Mouse (Mus musculus) lung, postnatal 0 days (tissue): ENCODE results near the gene Tarbp1. TPM values are rescaled to one million over a fixed set of nuclear protein-coding genes. Genes with fewer than 3 reads are reported as not detected.

Experiments used
- ATAC-seq: fragments of 200-750 bp; cut with Nextera tagmentation; 2 replicates; pipeline ENCODE4 v1.8.0; 2017; ENCODE audit warnings: moderate library complexity
- DNase-seq: peaks from one replicate; pipeline ENCODE4 v3.0.0-alpha.2; 2016; ENCODE audit warnings: low spot score
- H3K27ac ChIP-seq: fragments of 300-500 bp; sonication (generic); 2 replicates; pipeline ENCODE4 v1.5.1; 2014; ENCODE audit warnings: antibody characterized with exemption, mild to moderate bottlenecking, low read length, mixed read lengths
- H3K27me3 ChIP-seq: fragments of 300-500 bp; sonication (generic); replicated peaks from 2 replicates; pipeline ENCODE4 v1.6.1; 2014; ENCODE audit warnings: low read length, mixed read lengths; ENCODE audit not compliant: insufficient read depth
- H3K36me3 ChIP-seq: fragments of 300-500 bp; sonication (generic); 2 replicates; pipeline ENCODE4 v1.6.1; 2014; ENCODE audit warnings: low read length, mixed read lengths; ENCODE audit not compliant: insufficient read depth
- H3K4me1 ChIP-seq: fragments of 300-500 bp; sonication (generic); 2 replicates; pipeline ENCODE4 v1.6.1; 2014; ENCODE audit warnings: antibody characterized with exemption, low read depth, low read length, mixed read lengths; ENCODE audit not compliant: insufficient read depth
- H3K4me2 ChIP-seq: fragments of 300-500 bp; sonication (generic); replicated peaks from 2 replicates; pipeline ENCODE4 v1.6.1; 2014; ENCODE audit warnings: low read depth, mild to moderate bottlenecking, low read length, moderate library complexity, mixed read lengths
- H3K4me3 ChIP-seq: fragments of 300-500 bp; sonication (generic); 2 replicates; pipeline ENCODE4 v1.5.1; 2014; ENCODE audit warnings: low read depth, low read length
- H3K9ac ChIP-seq: fragments of 300-500 bp; sonication (generic); replicated peaks from 2 replicates; pipeline ENCODE4 v1.6.1; 2014; ENCODE audit warnings: low read depth, mild to moderate bottlenecking
- H3K9me3 ChIP-seq: fragments of 300-500 bp; sonication (generic); 2 replicates; pipeline ENCODE4 v1.6.1; 2016; ENCODE audit warnings: low read length, mixed read lengths
- CTCF ChIP-seq: IDR thresholded peaks from 2 replicates; pipeline ENCODE4 v1.5.1; 2016; ENCODE audit warnings: antibody characterized with exemption, mild to moderate bottlenecking
- EP300 ChIP-seq: IDR thresholded peaks from 2 replicates; pipeline ENCODE4 v1.6.1; 2016; ENCODE audit warnings: antibody characterized with exemption, mild to moderate bottlenecking, control low read depth
- WGBS: fragments of 180-500 bp; shearing (Covaris S2); extraction: QIAGEN DNeasy Blood & Tissue Kit; methylation state at CpG from one replicate; pipeline ENCODE4 v1.1.7; 2014; 5-methylcytosine and 5-hydroxymethylcytosine counted together
- polyA plus RNA-seq: library from polyadenylated mRNA; unstranded; fragments of >200 nt; fragmentation: Nextera tagmentation; extraction: Ambion mirVana; gene quantifications from 2 replicates; pipeline ENCODE4 v1.2.1, GENCODE M21; 2015

The Tarbp1 gene
- polyA plus RNA-seq, 1 experiment from 2014 or later = 1.2 TPM

- Histone ChIP-seq H3K4me3 (no peak overlapping the region), H3K4me2 (no peak overlapping the region), H3K27me3 (no peaks in the 10 kb centered on the region), H3K9ac (no peak overlapping the region), H3K27ac (no peak overlapping the region), H3K9me3 (no peaks in the 10 kb centered on the region), H3K36me3 (no peaks in the 10 kb centered on the region), H3K4me1 (no peaks in the 10 kb centered on the region)
- WGBS = 66% methylated on average over 7 of the region's 7 CpGs
- ATAC-seq = no peak
- TF ChIP-seq CTCF (no peak), EP300 (no peak)
- no peak for DNase-seq
These were observed 93.6 kb downstream of the Tarbp1 start for GRCm38 (mm10) chr8:126381299-126381698.

DNA sequence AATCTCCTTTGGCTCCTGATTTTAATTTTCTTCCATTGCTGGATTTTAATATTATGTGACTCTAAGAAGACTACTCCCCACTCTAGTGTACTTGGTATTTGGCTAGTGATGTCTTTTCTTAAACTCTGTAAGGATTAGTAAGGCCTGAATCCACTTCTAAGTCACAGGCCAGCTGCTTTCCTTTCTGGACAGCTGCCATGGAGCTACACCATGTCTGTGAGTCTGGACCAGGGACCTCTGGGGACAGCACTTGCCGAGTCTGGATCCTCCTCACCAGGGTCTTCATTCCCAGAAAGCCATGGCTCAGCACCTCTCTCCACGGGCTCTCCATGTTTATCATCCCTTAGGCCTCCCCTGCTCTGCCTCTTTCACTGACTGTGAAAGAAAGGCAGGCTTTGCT is 94.7 kb downstream of the Tarbp1 start:
- Histone ChIP-seq H3K9ac (no peak overlapping the region), H3K36me3 (no peaks in the 10 kb centered on the region), H3K4me1 (no peaks in the 10 kb centered on the region), H3K27me3 (no peaks in the 10 kb centered on the region), H3K4me3 (no peak overlapping the region), H3K4me2 (no peak overlapping the region), H3K27ac (no peak overlapping the region), H3K9me3 (no peaks in the 10 kb centered on the region)
- no peak for TF ChIP-seq CTCF
- TF ChIP-seq EP300 = no peak
- no peak for ATAC-seq
- DNase-seq = no peak
- 34% methylated on average over 2 of the region's 2 CpGs for WGBS

GRCm38 (mm10) chr8:126379580-126379979 is 95.3 kb downstream of the Tarbp1 start:
- Histone ChIP-seq H3K9me3 (no peaks in the 10 kb centered on the region), H3K36me3 (no peaks in the 10 kb centered on the region), H3K4me3 (no peak overlapping the region), H3K9ac (no peak overlapping the region), H3K4me2 (no peak overlapping the region), H3K27ac (no peak overlapping the region), H3K27me3 (no peaks in the 10 kb centered on the region), H3K4me1 (no peaks in the 10 kb centered on the region)
- ATAC-seq (no peak), DNase-seq (no peak)
- WGBS = 71% methylated on average over 6 of the region's 6 CpGs
- no peak for TF ChIP-seq EP300
- no peak for TF ChIP-seq CTCF

Other genes starting within 250 kb of the Tarbp1 start
- 0.38 and 0.67 TPM in 2 replicates for gene Slc35f3, start 176.5 kb downstream of the Tarbp1 start, polyA plus RNA-seq
- 53.4 and 53.5 TPM in 2 replicates for gene Coa6, start 52.5 kb downstream of the Tarbp1 start, polyA plus RNA-seq
- 19.5 and 24.1 TPM in 2 replicates for gene Irf2bp2, start 118.9 kb upstream of the Tarbp1 start, polyA plus RNA-seq